Mouse (Mus musculus): ENCODE data around the gene Spsb4.

DNA sequence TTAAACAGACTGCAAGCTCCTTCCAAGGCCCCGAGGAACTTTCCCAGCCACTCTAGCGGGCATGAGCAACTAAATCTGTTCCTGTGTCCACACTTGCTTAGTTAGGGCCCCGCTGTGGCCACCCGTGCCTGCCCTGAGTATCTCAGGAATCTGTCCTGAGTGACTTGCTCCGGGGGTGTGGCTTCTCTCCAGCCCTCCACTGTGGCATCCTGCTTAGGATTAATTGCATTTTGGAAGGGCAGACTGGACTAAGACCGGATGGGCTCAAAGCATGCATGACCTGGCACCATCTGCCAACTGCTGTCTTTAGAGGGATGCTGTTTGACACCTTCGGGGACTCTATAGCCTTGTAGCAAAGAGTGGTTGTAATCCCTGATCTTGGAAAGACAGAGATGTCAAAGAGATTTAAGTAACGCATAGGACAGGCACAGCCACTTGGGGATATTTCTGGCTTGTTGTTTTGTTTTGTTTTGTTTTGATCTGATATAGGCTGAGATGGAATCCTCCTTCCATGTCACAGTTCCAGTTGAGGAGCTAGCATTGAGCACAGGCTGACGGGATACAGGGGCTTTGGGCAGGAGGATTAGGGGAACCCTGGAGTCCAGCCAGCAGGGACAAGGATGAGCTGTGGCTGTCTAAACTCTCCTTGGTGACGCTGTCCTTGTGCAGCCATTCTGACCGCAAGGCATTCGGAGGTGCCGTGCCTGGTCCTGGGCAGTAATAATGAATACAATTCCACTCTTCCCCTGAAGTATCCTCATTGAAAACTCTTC is 55.0 kb downstream of the Spsb4 start:
- TF ChIP-seq CTCF (IDR thresholded peaks at IDR 0.05) (no peak), POLR2A (IDR thresholded peaks at IDR 0.05; ENCODE audit: insufficient read depth, low read depth, low read length) (no peak), EP300 (IDR thresholded peaks at IDR 0.05; ENCODE audit: insufficient read depth, low read depth, low read length) (no peak)

All from heart, adult 2 months (tissue).